Mouse (Mus musculus) myocyte (in vitro differentiated cells): Measurements from ENCODE around the gene Gm5129. TPM values are rescaled to one million over a fixed set of nuclear protein-coding genes. Genes with fewer than 3 reads are reported as not detected.

Experiments used
- H3K27me3 ChIP-seq: one replicate; pipeline ENCODE4 v1.6.1; 2011; ENCODE audit not compliant: control insufficient read depth, insufficient read depth, insufficient read length
- H3K36me3 ChIP-seq: one replicate; pipeline ENCODE4 v1.6.1; 2011; ENCODE audit not compliant: control insufficient read depth, insufficient read depth
- H3K4me2 ChIP-seq: one replicate; pipeline ENCODE4 v1.6.1; 2011; ENCODE audit warnings: low read depth, control low read depth
- H3K4me3 ChIP-seq: one replicate; pipeline ENCODE4 v1.5.1; 2011; ENCODE audit warnings: mild to moderate bottlenecking, control low read depth, moderate library complexity
- H3K79me2 ChIP-seq: one replicate; pipeline ENCODE4 v1.6.1; 2011; ENCODE audit not compliant: control insufficient read depth, insufficient read depth
- H3ac ChIP-seq: one replicate; pipeline ENCODE4 v1.6.1; 2011; ENCODE audit not compliant: control insufficient read depth, insufficient read length
- CEBPB ChIP-seq: IDR thresholded peaks from 2 replicates; pipeline ENCODE4 v1.6.1; 2011; ENCODE audit warnings: mild to moderate bottlenecking, moderate library complexity; ENCODE audit not compliant: poor library complexity, insufficient read depth, severe bottlenecking
- E2F4 ChIP-seq: IDR thresholded peaks from one replicate; pipeline ENCODE4 v1.6.1; 2011; ENCODE audit warnings: mild to moderate bottlenecking, control low read depth, moderate library complexity; ENCODE audit not compliant: insufficient read depth
- MAX ChIP-seq: IDR thresholded peaks from one replicate; pipeline ENCODE4 v1.6.1; 2011; ENCODE audit warnings: low read depth, mild to moderate bottlenecking, control low read depth
- MYOD1 ChIP-seq, 3 experiments: IDR thresholded peaks; one replicate each; pipeline ENCODE4 v1.6.1; 2011; ENCODE audit warnings: control low read depth in 2 of 3, low read depth in 2 of 3, mild to moderate bottlenecking in 2 of 3, moderate library complexity in 1 of 3; ENCODE audit not compliant: insufficient read length in 2 of 3, control insufficient read depth in 1 of 3
- MYOG ChIP-seq, 3 experiments: IDR thresholded peaks; one replicate each; pipeline ENCODE4 v1.6.1; 2011; ENCODE audit warnings: control low read depth in 2 of 3, low read depth in 2 of 3, mild to moderate bottlenecking in 2 of 3; ENCODE audit not compliant: insufficient read length in 2 of 3, control insufficient read depth in 1 of 3, insufficient read depth in 1 of 3
- POLR2A ChIP-seq: IDR thresholded peaks from one replicate; pipeline ENCODE4 v1.6.1; 2011; ENCODE audit warnings: low read depth, mild to moderate bottlenecking, control low read depth, moderate library complexity; ENCODE audit not compliant: insufficient read length
- POLR2AphosphoS2 ChIP-seq: IDR thresholded peaks from one replicate; pipeline ENCODE4 v1.6.1; 2011; ENCODE audit warnings: low read depth, control low read depth; ENCODE audit not compliant: insufficient read length
- REST ChIP-seq: IDR thresholded peaks from one replicate; pipeline ENCODE4 v1.6.1; 2011; ENCODE audit warnings: mild to moderate bottlenecking, control low read depth, moderate library complexity; ENCODE audit not compliant: insufficient read depth, insufficient read length
- SRF ChIP-seq: IDR thresholded peaks from one replicate; pipeline ENCODE4 v1.6.1; 2011; ENCODE audit warnings: low read depth; ENCODE audit not compliant: control insufficient read depth, insufficient read length
- TCF12 ChIP-seq: IDR thresholded peaks from one replicate; pipeline ENCODE4 v1.6.1; 2011; ENCODE audit warnings: mild to moderate bottlenecking, control low read depth; ENCODE audit not compliant: poor library complexity, insufficient read depth, severe bottlenecking
- TCF3 ChIP-seq: IDR thresholded peaks from one replicate; pipeline ENCODE4 v1.6.1; 2011; ENCODE audit warnings: low read depth, control low read depth; ENCODE audit not compliant: insufficient read length
- USF1 ChIP-seq: IDR thresholded peaks from one replicate; pipeline ENCODE4 v1.6.1; 2011; ENCODE audit warnings: low read depth, mild to moderate bottlenecking, control low read depth, moderate library complexity
- polyA plus RNA-seq: library from polyadenylated mRNA; unstranded; fragments of >200 nt; fragmentation: generic; extraction: Trizol; gene quantifications from one replicate; pipeline ENCODE4 v1.2.1, GENCODE M21; 2012; ENCODE audit warnings: missing spikeins

Gene Gm5129
- polyA plus RNA-seq, 1 experiment: 0.40 TPM

GRCm38 (mm10) chr5:29773460-29774150 is 37.9 kb upstream of the Gm5129 start:
- H3K27me3 ChIP-seq: no peaks in the 10 kb centered on the region
- peaks cover 26% of the 10 kb centered on the region for H3K79me2 ChIP-seq
- peak overlapping the region; percentile 63 for H3K4me2 ChIP-seq
- TF ChIP-seq POLR2A (no peak), TCF12 (no peak), SRF (no peak), POLR2AphosphoS2 (no peak), TCF3 (no peak), USF1 (no peak), MYOG (IDR thresholded peaks at IDR 0.05; ENCODE audit: control insufficient read depth in 1 of 3, insufficient read depth in 1 of 3, insufficient read length in 2 of 3, low read depth in 2 of 3) (no peak), MAX (no peak)
- H3K36me3 ChIP-seq: peaks cover 33% of the 10 kb centered on the region
- no peak overlapping the region for H3K4me3 ChIP-seq
- no peak overlapping the region for H3ac ChIP-seq

GRCm38 (mm10) chr5:29772651-29773330 is 37.1 kb upstream of the Gm5129 start:
- Histone ChIP-seq H3K4me2 (peak overlapping the region; percentile 63), H3K27me3 (no peaks in the 10 kb centered on the region)
- no peak for TF ChIP-seq SRF
- no peak for TF ChIP-seq REST
- no peak for TF ChIP-seq MAX
- no peak for TF ChIP-seq TCF12
- TF ChIP-seq CEBPB: no peak
- TF ChIP-seq MYOG (IDR thresholded peaks at IDR 0.05; ENCODE audit: control insufficient read depth in 1 of 3, insufficient read depth in 1 of 3, insufficient read length in 2 of 3, low read depth in 2 of 3): no peak
- TF ChIP-seq POLR2A: no peak
- no peak for TF ChIP-seq E2F4
- no peak for TF ChIP-seq TCF3
- no peak for TF ChIP-seq POLR2AphosphoS2
- TF ChIP-seq USF1: no peak
- no peak for TF ChIP-seq MYOD1 (IDR thresholded peaks at IDR 0.05; ENCODE audit: control insufficient read depth in 1 of 3, insufficient read length in 2 of 3, low read depth in 2 of 3)

GRCm38 (mm10) chr5:29772038-29772437 is 36.3 kb upstream of the Gm5129 start:
- Histone ChIP-seq H3K79me2 (peaks cover 37% of the 10 kb centered on the region), H3K36me3 (peaks cover 44% of the 10 kb centered on the region), H3ac (no peak overlapping the region), H3K4me3 (no peak overlapping the region), H3K27me3 (no peaks in the 10 kb centered on the region), H3K4me2 (peak overlapping the region; percentile 63)
- TF ChIP-seq SRF: no peak
- peak; percentile 83 for TF ChIP-seq CEBPB
- TF ChIP-seq POLR2AphosphoS2: no peak
- TF ChIP-seq MAX: no peak
- TF ChIP-seq E2F4: no peak
- peak; percentile 36 for TF ChIP-seq POLR2A

More at GRCm38 (mm10) chr5:29772651-29773330, 37.1 kb upstream of the Gm5129 start:
- Histone ChIP-seq H3K36me3 (peaks cover 39% of the 10 kb centered on the region), H3ac (no peak overlapping the region), H3K79me2 (peaks cover 32% of the 10 kb centered on the region), H3K4me3 (no peak overlapping the region)

- Histone ChIP-seq H3K4me2 (no peak overlapping the region), H3K79me2 (peaks cover 37% of the 10 kb centered on the region), H3K4me3 (no peak overlapping the region), H3K36me3 (peaks cover 35% of the 10 kb centered on the region), H3K27me3 (no peaks in the 10 kb centered on the region), H3ac (no peak overlapping the region)
- TF ChIP-seq MAX (no peak), TCF3 (no peak), MYOG (IDR thresholded peaks at IDR 0.05; ENCODE audit: control insufficient read depth in 1 of 3, insufficient read depth in 1 of 3, insufficient read length in 2 of 3, low read depth in 2 of 3) (no peak), REST (no peak), SRF (no peak), USF1 (no peak), POLR2AphosphoS2 (no peak), TCF12 (no peak), POLR2A (no peak), E2F4 (no peak), CEBPB (no peak), MYOD1 (IDR thresholded peaks at IDR 0.05; ENCODE audit: control insufficient read depth in 1 of 3, insufficient read length in 2 of 3, low read depth in 2 of 3) (no peak)
These were observed 35.2 kb upstream of the Gm5129 start for GRCm38 (mm10) chr5:29770935-29771334.
